Mouse (Mus musculus) c-Kit-positive CD71-negative TER-119-negative erythroid progenitor cells, embryonic 14.5 days (primary cell): ENCODE measurements around the gene Tnfrsf22.

Experiments used
- DNase-seq: peaks from one replicate; pipeline ENCODE4 v3.0.0-alpha.2; 2013; ENCODE audit warnings: low read depth

Gene Tnfrsf22

GRCm38 (mm10) chr7:143631503-143631902, 18.0 kb downstream of the Tnfrsf22 start:
- no peak for DNase-seq

DNA sequence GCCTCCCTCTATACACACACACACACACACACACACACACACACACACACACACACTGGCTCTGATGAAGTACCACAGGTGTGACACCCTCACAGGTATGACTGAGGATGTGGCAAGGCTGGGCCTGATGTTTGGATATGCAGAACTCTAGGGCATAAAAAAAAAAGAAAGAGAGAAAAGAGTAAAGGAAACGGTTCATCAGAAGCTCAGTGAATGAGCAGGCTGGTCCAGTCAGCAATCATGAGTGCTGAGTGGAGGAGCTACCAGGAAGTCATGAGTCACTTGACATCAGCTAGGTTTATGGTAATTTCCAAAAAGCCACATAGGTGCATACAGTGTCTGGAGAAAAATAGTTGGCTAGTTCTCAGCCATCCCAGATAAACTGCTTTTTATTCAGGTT, 20.0 kb downstream of the Tnfrsf22 start:
- no peak for DNase-seq

GRCm38 (mm10) chr7:143628540-143628939, 20.9 kb downstream of the Tnfrsf22 start, which contains the start of gene Tnfrsf26:
Tnfrsf26 (minus strand) TSS chr7:143628722.
- no peak for DNase-seq

- no peak for DNase-seq
Measured at GRCm38 (mm10) chr7:143627555-143628286, 21.7 kb downstream of the Tnfrsf22 start.

DNA sequence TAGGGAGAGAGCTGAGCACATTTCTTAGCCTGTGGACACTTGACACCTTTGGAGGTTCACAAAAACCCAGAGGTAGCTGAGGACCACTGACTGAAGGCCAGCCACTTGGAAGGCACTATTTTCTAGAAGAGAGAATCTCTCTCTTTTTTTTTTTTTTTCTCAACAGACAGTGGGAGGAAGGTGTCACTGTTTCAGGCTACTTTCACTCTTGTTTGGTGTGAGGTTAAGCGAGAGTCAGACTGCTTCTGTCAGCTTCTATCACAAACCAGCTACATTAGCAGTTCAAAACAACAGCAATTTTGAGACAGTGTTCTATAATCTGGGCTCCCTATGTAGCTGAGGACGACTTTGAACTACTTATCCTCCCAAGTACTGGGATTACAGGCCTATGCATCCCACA, 23.3 kb downstream of the Tnfrsf22 start:
- DNase-seq = no peak

DNA sequence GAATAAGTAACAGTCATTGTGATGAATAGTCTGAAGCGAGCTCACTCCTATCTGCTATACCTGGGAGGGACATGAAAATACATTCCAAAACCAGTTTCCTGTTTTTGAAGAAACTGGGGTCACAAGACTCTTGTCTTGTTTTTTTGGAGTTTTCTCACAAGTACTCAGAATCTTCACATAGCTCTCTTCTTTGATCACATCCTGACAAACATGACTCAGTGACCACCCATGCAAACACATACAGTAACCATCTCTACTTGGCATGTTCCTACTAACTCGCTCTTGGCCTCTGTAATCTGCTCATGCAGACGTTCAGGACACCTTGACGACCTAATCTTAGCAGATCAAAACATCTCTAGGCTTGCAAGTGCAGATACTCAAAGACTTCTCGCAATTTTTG, 24.3 kb downstream of the Tnfrsf22 start:
- no peak for DNase-seq

- DNase-seq = no peak
Measured at GRCm38 (mm10) chr7:143624561-143624960, 24.9 kb downstream of the Tnfrsf22 start.

- DNase-seq = no peak
Measured at GRCm38 (mm10) chr7:143620951-143621350, 28.5 kb downstream of the Tnfrsf22 start.

GRCm38 (mm10) chr7:143614404-143615135, 34.9 kb downstream of the Tnfrsf22 start:
- no peak for DNase-seq

DNA sequence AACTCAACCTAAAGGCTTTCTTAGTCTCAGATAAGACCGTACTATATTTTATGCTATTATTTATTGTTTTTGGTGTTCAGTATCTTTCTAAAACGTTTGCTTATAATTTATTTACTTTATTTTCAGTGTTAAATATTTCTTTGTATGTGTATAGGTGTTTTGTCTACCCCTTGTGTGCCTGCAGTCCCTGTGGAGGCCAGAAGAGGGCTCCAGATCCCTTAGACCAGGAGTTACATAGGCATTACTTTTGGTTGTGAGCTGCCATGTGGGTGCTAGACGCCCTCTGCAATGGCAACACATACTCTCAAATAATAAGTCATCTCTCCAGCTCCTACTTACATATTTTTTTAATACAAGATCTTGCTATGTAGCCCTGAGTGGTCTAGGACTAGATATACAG, 37.2 kb downstream of the Tnfrsf22 start:
- no peak for DNase-seq

DNA sequence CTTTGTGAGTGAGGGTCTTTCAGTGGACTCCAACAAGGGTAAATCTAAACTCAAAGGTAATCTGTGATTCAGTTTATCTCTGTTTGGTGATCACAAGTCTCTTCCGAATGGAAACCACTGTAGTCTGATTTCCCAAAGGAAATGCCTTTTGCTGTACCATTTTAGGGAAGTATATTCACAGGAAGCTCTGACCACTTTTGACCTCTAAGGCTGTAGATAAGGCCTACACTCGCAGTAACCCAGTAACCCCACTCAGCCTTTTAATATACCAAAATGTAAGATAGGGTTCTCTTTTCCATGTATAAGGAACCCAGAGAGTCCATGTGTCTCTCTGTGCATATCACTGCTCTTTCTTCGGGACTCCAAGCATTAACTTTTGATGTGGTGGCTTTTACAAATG, 44.1 kb downstream of the Tnfrsf22 start:
- DNase-seq = no peak

GRCm38 (mm10) chr7:143604889-143605288, 44.6 kb downstream of the Tnfrsf22 start:
- no peak for DNase-seq

- no peak for DNase-seq
Measured at GRCm38 (mm10) chr7:143601705-143602104, 47.8 kb downstream of the Tnfrsf22 start.

DNA sequence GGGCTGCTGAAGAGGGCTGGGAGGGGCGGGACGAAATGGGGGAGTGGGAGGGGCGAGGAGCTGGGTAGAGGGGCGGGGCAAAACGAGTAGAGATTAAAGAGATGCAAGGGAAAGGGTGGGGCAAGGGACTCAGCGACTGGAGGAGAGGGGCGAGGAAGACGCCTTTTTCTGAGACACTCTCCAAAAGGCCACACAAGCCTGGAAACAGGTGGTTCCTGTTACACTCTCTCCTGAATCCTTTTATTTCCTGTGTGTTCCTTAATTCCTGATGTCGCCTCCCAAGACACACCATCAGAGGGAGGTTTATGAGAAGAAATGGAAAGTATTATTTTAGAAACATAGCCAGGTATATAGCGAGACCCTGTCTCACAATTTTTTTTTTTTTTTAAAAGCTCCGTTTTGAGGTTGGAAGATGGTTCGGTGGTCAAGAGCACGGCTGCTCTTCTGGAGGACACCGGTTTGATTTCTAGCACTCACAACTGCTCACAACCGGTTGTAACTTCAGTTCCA, 49.2 kb downstream of the Tnfrsf22 start:
- DNase-seq = no peak

DNA sequence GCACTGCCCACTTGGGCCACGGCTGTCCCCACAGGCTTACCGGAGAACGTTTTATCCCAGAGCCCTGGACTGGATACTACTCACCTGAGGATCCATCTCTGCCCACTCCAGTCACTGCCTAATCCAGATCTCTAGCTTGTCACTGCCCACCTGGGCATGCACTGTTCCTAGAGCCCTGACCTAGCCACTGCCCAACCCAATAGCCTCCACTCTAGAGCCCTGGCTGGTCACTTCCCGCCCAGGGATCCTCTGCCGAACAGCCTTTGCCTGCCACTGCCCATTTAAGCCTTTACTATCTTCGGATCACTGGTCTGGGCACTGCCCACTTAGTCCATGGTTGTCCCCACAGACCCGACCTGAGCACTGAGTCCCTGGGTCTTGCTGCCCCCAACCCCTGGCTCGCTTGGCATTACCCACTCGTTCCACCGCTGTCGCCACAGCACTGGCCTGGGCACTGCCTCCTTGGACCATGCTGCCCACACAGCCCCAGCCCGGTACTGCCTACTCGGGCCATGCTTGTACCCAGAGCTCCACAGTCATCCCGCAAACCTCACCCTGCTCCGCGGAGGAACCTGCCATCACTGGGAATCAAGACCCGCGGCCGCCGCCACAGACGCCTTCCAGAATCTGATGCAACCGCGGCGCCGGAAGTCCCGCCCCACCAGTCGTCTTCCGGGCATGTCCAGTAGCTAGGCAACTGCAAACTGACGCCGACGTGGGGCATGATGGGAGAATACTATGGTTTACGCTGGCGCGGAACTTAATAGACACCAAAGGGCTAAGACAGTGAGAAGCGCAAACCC, 49.8 kb downstream of the Tnfrsf22 start, which contains the start of gene Cars:
Gene Cars (minus strand): TSS at position 663 of the 803 bp plus-strand sequence.
- peak; percentile 96 for DNase-seq

DNA sequence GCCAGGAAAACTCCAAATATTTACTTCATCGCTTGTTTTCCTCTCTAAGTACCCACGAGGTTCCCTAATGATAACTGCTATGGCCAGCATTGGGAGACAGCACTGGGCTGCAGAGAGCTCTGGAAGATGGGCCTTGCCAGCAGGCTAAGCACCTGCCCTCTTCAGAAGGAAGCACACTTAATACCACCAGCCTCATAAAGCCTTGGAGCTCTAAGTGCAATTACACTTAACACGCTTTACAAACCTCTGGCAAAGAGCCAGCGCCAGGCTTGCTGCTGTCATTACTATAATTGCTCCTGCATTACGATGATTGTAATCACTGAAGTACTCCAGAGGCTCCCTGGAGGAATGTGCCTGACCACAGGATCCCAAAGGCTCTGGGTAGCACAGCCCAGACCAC, 54.6 kb downstream of the Tnfrsf22 start:
- no peak for DNase-seq

DNA sequence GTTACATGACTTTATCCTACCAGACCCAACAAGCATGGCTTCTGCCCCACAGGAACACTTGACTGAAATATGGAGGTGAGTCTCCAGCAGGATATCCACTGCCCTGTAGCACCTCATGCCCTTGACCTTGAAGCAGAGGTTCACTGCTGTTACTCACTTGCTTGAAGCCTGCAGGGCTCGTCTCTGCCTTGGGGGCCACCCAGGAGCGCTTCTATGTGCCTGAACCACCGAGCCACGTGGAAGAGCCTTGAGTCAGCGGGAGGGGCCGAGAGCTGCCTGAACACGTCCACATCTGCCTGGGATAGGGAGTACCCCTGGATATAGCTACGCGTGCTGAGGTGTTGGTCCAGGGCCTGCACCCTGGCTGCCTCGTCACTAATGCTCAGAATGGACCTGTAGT, 57.2 kb downstream of the Tnfrsf22 start:
- DNase-seq = no peak

DNA sequence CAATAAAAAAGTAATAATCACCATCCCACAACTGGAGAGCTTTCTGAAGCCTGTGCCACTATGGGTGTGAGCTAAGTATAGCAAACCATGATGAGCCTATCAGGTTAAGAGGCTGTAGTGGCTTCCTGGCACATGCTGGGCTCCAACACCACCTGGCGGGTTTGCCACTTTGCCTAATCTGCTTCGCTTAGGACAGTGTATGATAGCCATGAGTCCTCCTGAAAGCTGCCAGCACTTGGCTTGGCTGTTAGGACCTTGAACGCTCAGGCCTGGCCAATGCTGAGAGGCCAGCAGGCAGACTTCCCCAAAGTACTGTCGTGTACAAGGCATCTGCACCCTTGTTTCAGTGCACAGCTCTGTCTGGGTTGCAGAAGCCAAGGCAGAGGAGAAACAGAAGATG, 61.5 kb downstream of the Tnfrsf22 start:
- DNase-seq = no peak

DNA sequence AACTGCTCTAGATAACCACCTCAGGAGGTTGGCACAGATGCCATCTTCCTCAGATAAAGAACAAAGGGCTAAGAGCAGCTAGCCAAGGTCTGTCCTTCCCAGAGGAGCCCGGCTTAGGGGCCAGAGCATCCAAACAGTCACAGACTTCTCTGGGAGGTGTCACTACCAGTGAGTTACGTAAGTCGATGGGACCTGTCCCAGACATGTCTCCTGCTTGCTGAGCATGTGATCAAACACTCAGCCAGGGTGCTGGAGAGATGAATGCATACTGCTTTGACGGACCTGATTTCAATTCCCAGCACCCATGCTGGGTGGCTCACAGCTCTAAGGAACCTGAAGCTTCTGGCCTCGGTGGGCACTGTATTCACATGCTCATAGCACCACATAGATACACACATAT, 61.9 kb downstream of the Tnfrsf22 start:
- no peak for DNase-seq
